Mouse (Mus musculus): ENCODE measurements around the gene Gps1. TPM values are rescaled to one million over a fixed set of nuclear protein-coding genes. Genes with fewer than 3 reads are reported as not detected.
A peak's percentile ranks its signal among the peaks of the same experiment; 100 is the strongest.

The Gps1 gene
- polyA plus RNA-seq, 1 experiment from 2014 or later, result 113 TPM

GRCm38 (mm10) chr11:120804769-120805168 lies 20.7 kb downstream of the Gps1 start:
- Histone ChIP-seq H3K9me3 (replicated peaks) (no peaks in the 10 kb centered on the region), H3K4me3 (no peak overlapping the region), H3K4me1 (replicated peaks) (peaks cover 7% of the 10 kb centered on the region), H3K4me2 (no peak overlapping the region), H3K27me3 (no peaks in the 10 kb centered on the region), H3K36me3 (peaks cover 37% of the 10 kb centered on the region), H3K9ac (no peak overlapping the region), H3K27ac (no peak overlapping the region)
- ATAC-seq (replicated peaks; ENCODE audit: insufficient number of reproducible peaks, insufficient read depth, low FRiP score, low read depth), result no peak
- WGBS, result 48% methylated on average over 4 of the region's 4 CpGs

GRCm38 (mm10) chr11:120805375-120806298 lies 21.6 kb downstream of the Gps1 start:
- Histone ChIP-seq H3K27me3 (no peaks in the 10 kb centered on the region), H3K9me3 (replicated peaks) (no peaks in the 10 kb centered on the region), H3K4me1 (replicated peaks) (no peaks in the 10 kb centered on the region), H3K9ac (no peak overlapping the region), H3K4me2 (no peak overlapping the region), H3K4me3 (no peak overlapping the region), H3K36me3 (peaks cover 46% of the 10 kb centered on the region), H3K27ac (no peak overlapping the region)
- WGBS, result 88% methylated on average over 7 of the region's 7 CpGs
- ATAC-seq (replicated peaks; ENCODE audit: insufficient number of reproducible peaks, insufficient read depth, low FRiP score, low read depth), result no peak

- no peaks in the 10 kb centered on the region for H3K4me1 ChIP-seq (replicated peaks)
- 79% methylated on average over 12 of the region's 12 CpGs for whole genome bisulfite sequencing
- no peak for ATAC-seq (replicated peaks; ENCODE audit: insufficient number of reproducible peaks, insufficient read depth, low FRiP score, low read depth)
- H3K36me3 ChIP-seq, result peaks cover 70% of the 10 kb centered on the region
- no peaks in the 10 kb centered on the region for H3K9me3 ChIP-seq (replicated peaks)
- no peak overlapping the region for H3K27ac ChIP-seq
- H3K9ac ChIP-seq, result no peak overlapping the region
- no peak overlapping the region for H3K4me2 ChIP-seq
- H3K27me3 ChIP-seq, result no peaks in the 10 kb centered on the region
- no peak overlapping the region for H3K4me3 ChIP-seq
These were observed 23.9 kb downstream of the Gps1 start for GRCm38 (mm10) chr11:120808010-120808409.

- Histone ChIP-seq H3K4me1 (replicated peaks) (no peaks in the 10 kb centered on the region), H3K4me2 (no peak overlapping the region), H3K27ac (no peak overlapping the region), H3K4me3 (no peak overlapping the region), H3K9me3 (replicated peaks) (no peaks in the 10 kb centered on the region), H3K27me3 (no peaks in the 10 kb centered on the region), H3K9ac (no peak overlapping the region), H3K36me3 (peaks cover 100% of the 10 kb centered on the region)
- ATAC-seq (replicated peaks; ENCODE audit: insufficient number of reproducible peaks, insufficient read depth, low FRiP score, low read depth), result no peak
- 95% methylated on average over 16 of the region's 16 CpGs for WGBS
These were observed 28.0 kb downstream of the Gps1 start for GRCm38 (mm10) chr11:120812068-120812467.

- ATAC-seq (replicated peaks; ENCODE audit: insufficient number of reproducible peaks, insufficient read depth, low FRiP score, low read depth), result no peak
- Histone ChIP-seq H3K27me3 (no peaks in the 10 kb centered on the region), H3K4me2 (no peak overlapping the region), H3K9ac (no peak overlapping the region), H3K4me3 (no peak overlapping the region), H3K27ac (no peak overlapping the region), H3K4me1 (replicated peaks) (peaks cover 20% of the 10 kb centered on the region), H3K36me3 (peaks cover 85% of the 10 kb centered on the region), H3K9me3 (replicated peaks) (no peaks in the 10 kb centered on the region)
- WGBS, result 89% methylated on average over 6 of the region's 6 CpGs
These were observed 33.3 kb downstream of the Gps1 start for GRCm38 (mm10) chr11:120817358-120817757.

GRCm38 (mm10) chr11:120818251-120818650 lies 34.2 kb downstream of the Gps1 start:
- Histone ChIP-seq H3K4me3 (no peak overlapping the region), H3K36me3 (peaks cover 76% of the 10 kb centered on the region), H3K4me1 (replicated peaks) (peaks cover 28% of the 10 kb centered on the region), H3K9me3 (replicated peaks) (no peaks in the 10 kb centered on the region), H3K27ac (no peak overlapping the region), H3K9ac (no peak overlapping the region), H3K4me2 (no peak overlapping the region), H3K27me3 (no peaks in the 10 kb centered on the region)
- no peak for ATAC-seq (replicated peaks; ENCODE audit: insufficient number of reproducible peaks, insufficient read depth, low FRiP score, low read depth)
- WGBS, result 96% methylated on average over 13 of the region's 13 CpGs

GRCm38 (mm10) chr11:120819556-120819955 lies 35.5 kb downstream of the Gps1 start:
- no peak for ATAC-seq (replicated peaks; ENCODE audit: insufficient number of reproducible peaks, insufficient read depth, low FRiP score, low read depth)

GRCm38 (mm10) chr11:120820546-120820945 lies 36.5 kb downstream of the Gps1 start:
- Histone ChIP-seq H3K9ac (no peak overlapping the region), H3K36me3 (peaks cover 53% of the 10 kb centered on the region), H3K4me2 (no peak overlapping the region), H3K4me3 (no peak overlapping the region), H3K4me1 (replicated peaks) (peaks cover 35% of the 10 kb centered on the region), H3K27ac (no peak overlapping the region), H3K27me3 (no peaks in the 10 kb centered on the region), H3K9me3 (replicated peaks) (no peaks in the 10 kb centered on the region)
- 91% methylated on average over 14 of the region's 14 CpGs for WGBS
- no peak for ATAC-seq (replicated peaks; ENCODE audit: insufficient number of reproducible peaks, insufficient read depth, low FRiP score, low read depth)

More at GRCm38 (mm10) chr11:120819556-120819955, 35.5 kb downstream of the Gps1 start:
- H3K9ac ChIP-seq, result no peak overlapping the region
- H3K36me3 ChIP-seq, result peaks cover 63% of the 10 kb centered on the region
- H3K4me2 ChIP-seq, result no peak overlapping the region
- H3K9me3 ChIP-seq (replicated peaks), result no peaks in the 10 kb centered on the region
- H3K4me3 ChIP-seq, result no peak overlapping the region
- H3K27ac ChIP-seq, result no peak overlapping the region
- 95% methylated on average over 6 of the region's 6 CpGs for WGBS
- no peaks in the 10 kb centered on the region for H3K27me3 ChIP-seq
- H3K4me1 ChIP-seq (replicated peaks), result peaks cover 28% of the 10 kb centered on the region

GRCm38 (mm10) chr11:120821076-120821922 lies 37.2 kb downstream of the Gps1 start:
- Histone ChIP-seq H3K9me3 (replicated peaks) (no peaks in the 10 kb centered on the region), H3K27ac (0 out of 2 replicates have a peak overlapping the region, but pooled peaks have one; percentile 17), H3K4me1 (replicated peaks) (peaks cover 36% of the 10 kb centered on the region), H3K9ac (peak overlapping the region; percentile 90; the same call in 1 of the 2 replicates), H3K27me3 (no peaks in the 10 kb centered on the region), H3K4me2 (peak overlapping the region; percentile 82), H3K36me3 (peaks cover 46% of the 10 kb centered on the region), H3K4me3 (no peak overlapping the region)
- ATAC-seq (replicated peaks; ENCODE audit: insufficient number of reproducible peaks, insufficient read depth, low FRiP score, low read depth), result no peak
- WGBS, result 72% methylated on average over 14 of the region's 14 CpGs

GRCm38 (mm10) chr11:120822321-120822720 lies 38.2 kb downstream of the Gps1 start:
- Histone ChIP-seq H3K4me2 (peak overlapping the region; percentile 82), H3K4me3 (peak overlapping the region; percentile 73), H3K9me3 (replicated peaks) (no peaks in the 10 kb centered on the region), H3K36me3 (peaks cover 36% of the 10 kb centered on the region), H3K27ac (no peak overlapping the region), H3K4me1 (replicated peaks) (peaks cover 36% of the 10 kb centered on the region), H3K27me3 (no peaks in the 10 kb centered on the region), H3K9ac (peak overlapping the region; percentile 90)
- WGBS, result 49% methylated on average over 4 of the region's 4 CpGs
- ATAC-seq (replicated peaks; ENCODE audit: insufficient number of reproducible peaks, insufficient read depth, low FRiP score, low read depth), result no peak

- no peak for ATAC-seq (replicated peaks; ENCODE audit: insufficient number of reproducible peaks, insufficient read depth, low FRiP score, low read depth)
- Histone ChIP-seq H3K36me3 (peaks cover 29% of the 10 kb centered on the region), H3K9ac (peak overlapping the region; percentile 90), H3K9me3 (replicated peaks) (no peaks in the 10 kb centered on the region), H3K27me3 (no peaks in the 10 kb centered on the region), H3K4me3 (peak overlapping the region; percentile 73), H3K4me1 (replicated peaks) (peaks cover 36% of the 10 kb centered on the region), H3K27ac (peak overlapping the region; percentile 94), H3K4me2 (peak overlapping the region; percentile 82)
- WGBS, result under 1% methylated on average over 14 of the region's 14 CpGs
These were observed 38.9 kb downstream of the Gps1 start for GRCm38 (mm10) chr11:120822831-120823550.
